Mouse (Mus musculus): Measurements from ENCODE around the gene Gm4779.
"Not testable (repeated sequence)": the region's sequence is repeated elsewhere in the genome, so short reads cannot be mapped to it uniquely, and the experiment has no call there.

DNA sequence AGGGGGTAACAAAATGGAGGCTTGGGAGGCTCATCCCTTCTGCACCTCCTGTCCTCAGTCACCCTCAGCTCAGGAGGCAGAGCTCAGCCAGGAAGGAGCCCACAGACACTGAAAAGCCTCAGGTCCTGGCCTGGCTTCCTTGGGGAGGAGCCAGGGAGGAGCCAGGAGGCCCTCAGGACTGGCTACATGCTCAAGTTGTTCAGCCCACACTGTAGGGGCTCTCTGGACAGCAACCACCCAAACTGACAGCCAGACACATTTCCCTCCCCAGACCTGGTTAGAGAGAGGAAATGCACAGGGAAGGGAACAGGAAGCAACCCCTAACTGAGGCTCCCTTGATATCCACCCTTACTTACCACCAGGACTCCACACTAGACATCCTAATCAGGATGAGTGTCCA is 25.8 kb upstream of the Gm4779 start:
- not testable (repeated sequence) for TF ChIP-seq EP300 (IDR thresholded peaks at IDR 0.05; ENCODE audit: low read length); E2F4 (IDR thresholded peaks at IDR 0.05; ENCODE audit: insufficient replicate concordance, low read depth, low read length)

All from CH12.LX (cell line).